Mouse (Mus musculus) megakaryocyte, embryonic 14.5 days (primary cell): ENCODE measurements around the gene Cdc42bpb.

Experiments used
- FLI1 ChIP-seq: IDR thresholded peaks from 2 replicates; pipeline ENCODE4 v1.6.1; 2012; ENCODE audit warnings: low read length, inconsistent platforms, mixed read lengths
- GATA1 ChIP-seq: IDR thresholded peaks from 3 replicates; pipeline ENCODE4 v1.6.1; 2012; ENCODE audit warnings: mixed read lengths, low read length, inconsistent platforms, borderline replicate concordance

DNA sequence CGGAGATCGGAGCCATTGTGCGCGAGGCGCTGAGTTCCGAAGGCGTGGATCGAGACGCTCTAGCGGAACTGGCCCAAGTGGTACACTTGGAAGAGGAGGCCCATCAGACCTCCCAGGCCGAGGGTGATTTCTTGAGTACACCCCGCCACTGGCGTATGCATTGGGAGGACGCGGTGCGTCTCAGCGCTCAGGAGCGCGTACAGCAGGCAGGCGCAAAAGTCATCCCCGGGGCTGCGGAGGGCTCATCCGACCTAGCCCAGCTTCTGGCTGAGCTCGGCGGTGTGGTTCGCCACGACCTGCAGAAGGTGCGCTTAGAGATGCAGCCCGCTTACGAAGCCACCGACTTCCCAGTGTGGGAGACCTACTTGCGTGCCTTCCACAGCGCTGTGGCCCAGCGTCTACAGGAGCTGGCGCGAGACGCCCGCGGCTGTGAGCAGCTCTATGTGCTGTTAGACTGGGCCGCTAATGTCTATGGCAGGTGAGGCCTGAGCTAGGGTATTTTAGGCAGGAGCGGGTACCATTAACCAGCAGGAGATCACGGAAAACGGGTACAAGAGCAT is 46.1 kb upstream of the Cdc42bpb start:
- TF ChIP-seq GATA1 (no peak), FLI1 (no peak)
